Mouse (Mus musculus) liver, postnatal 0 days (tissue): Measurements from ENCODE around the gene Thrsp. TPM values are rescaled to one million over a fixed set of nuclear protein-coding genes. Genes with fewer than 3 reads are reported as not detected.

Source experiments
- ATAC-seq: fragments of 200-750 bp; cut with Nextera tagmentation; 2 replicates; pipeline ENCODE4 v1.8.0; 2017; ENCODE audit warnings: mild to moderate bottlenecking, moderate library complexity
- DNase-seq: peaks from one replicate; pipeline ENCODE4 v3.0.0-alpha.2; 2016
- H3K27ac ChIP-seq: fragments of 300-500 bp; sonication (generic); 2 replicates; pipeline ENCODE4 v1.5.1; 2014; ENCODE audit warnings: antibody characterized with exemption, moderate library complexity, mild to moderate bottlenecking, low read depth
- H3K27me3 ChIP-seq: fragments of 300-500 bp; sonication (generic); 2 replicates; pipeline ENCODE4 v1.6.1; 2014; ENCODE audit warnings: low read length, control low read depth, mixed read lengths; ENCODE audit not compliant: insufficient read depth
- H3K36me3 ChIP-seq: fragments of 300-500 bp; sonication (generic); replicated peaks from 2 replicates; pipeline ENCODE4 v1.6.1; 2014; ENCODE audit warnings: mild to moderate bottlenecking, control low read depth, low read length, moderate library complexity, mixed read lengths; ENCODE audit not compliant: insufficient read depth
- H3K4me1 ChIP-seq: fragments of 300-500 bp; sonication (generic); 2 replicates; pipeline ENCODE4 v1.6.1; 2014; ENCODE audit warnings: antibody characterized with exemption, mild to moderate bottlenecking, control low read depth; ENCODE audit not compliant: insufficient read depth
- H3K4me2 ChIP-seq: fragments of 300-500 bp; sonication (generic); 2 replicates; pipeline ENCODE4 v1.6.1; 2014; ENCODE audit warnings: low read depth, mild to moderate bottlenecking, low read length, moderate library complexity, mixed read lengths
- H3K4me3 ChIP-seq: fragments of 300-500 bp; sonication (generic); 2 replicates; pipeline ENCODE4 v1.5.1; 2014; ENCODE audit warnings: low read depth, low read length
- H3K9ac ChIP-seq: fragments of 300-500 bp; sonication (generic); replicated peaks from 2 replicates; pipeline ENCODE4 v1.6.1; 2014; ENCODE audit warnings: mild to moderate bottlenecking, moderate library complexity
- H3K9me3 ChIP-seq: fragments of 300-500 bp; sonication (generic); 2 replicates; pipeline ENCODE4 v1.6.1; 2016; ENCODE audit warnings: mild to moderate bottlenecking, control low read depth, low read length, mixed read lengths
- CTCF ChIP-seq: sonication (generic); IDR thresholded peaks from 2 replicates; pipeline ENCODE4 v1.5.1; 2016; ENCODE audit warnings: antibody characterized with exemption, low read depth
- EP300 ChIP-seq: IDR thresholded peaks from 2 replicates; pipeline ENCODE4 v1.6.1; 2016; ENCODE audit warnings: antibody characterized with exemption, low read depth, mild to moderate bottlenecking
- whole genome bisulfite sequencing: fragments of 180-500 bp; shearing (Covaris S2); extraction: QIAGEN DNeasy Blood & Tissue Kit; methylation state at CpG from one replicate; pipeline ENCODE4 v1.1.7; 2014; ENCODE audit not compliant: insufficient replicate concordance; 5-methylcytosine and 5-hydroxymethylcytosine counted together
- polyA plus RNA-seq: library from polyadenylated mRNA; unstranded; fragments of >200 nt; fragmentation: Nextera tagmentation; extraction: Ambion mirVana; gene quantifications from 2 replicates; pipeline ENCODE4 v1.2.1, GENCODE M21; 2015

Gene Thrsp
- polyA plus RNA-seq, 1 experiment from 2014 or later: 2.1 TPM

GRCm38 (mm10) chr7:97375101-97375500 is 42.4 kb downstream of the Thrsp start:
- H3K4me3 ChIP-seq: no peak overlapping the region
- 93% methylated on average over 9 of the region's 9 CpGs for WGBS

GRCm38 (mm10) chr7:97365887-97366286 is 51.6 kb downstream of the Thrsp start:
- TF ChIP-seq EP300: no peak
- TF ChIP-seq CTCF: no peak
- Histone ChIP-seq H3K4me2 (no peak overlapping the region), H3K27me3 (no peaks in the 10 kb centered on the region), H3K4me3 (no peak overlapping the region), H3K27ac (no peak overlapping the region), H3K4me1 (peaks cover 2% of the 10 kb centered on the region; the same call in 1 of the 2 replicates), H3K9ac (no peak overlapping the region), H3K36me3 (no peaks in the 10 kb centered on the region), H3K9me3 (no peaks in the 10 kb centered on the region)
- no peak for DNase-seq
- no peak for ATAC-seq
- WGBS: 63% methylated on average over 1 of the region's 1 CpGs

More at GRCm38 (mm10) chr7:97375101-97375500, 42.4 kb downstream of the Thrsp start:
- H3K4me2 ChIP-seq: no peak overlapping the region
- DNase-seq: no peak
- H3K9ac ChIP-seq: no peak overlapping the region
- peaks cover 38% of the 10 kb centered on the region for H3K36me3 ChIP-seq
- no peaks in the 10 kb centered on the region for H3K27me3 ChIP-seq
- ATAC-seq: no peak
- TF ChIP-seq EP300: no peak
- no peak for TF ChIP-seq CTCF
- H3K27ac ChIP-seq: no peak overlapping the region
- H3K4me1 ChIP-seq: peaks cover 12% of the 10 kb centered on the region
- no peaks in the 10 kb centered on the region for H3K9me3 ChIP-seq

Other genes with a start within 250 kb of the Thrsp start
- 0.14 and 0.18 TPM in 2 replicates for gene Usp35, start 85.7 kb downstream of the Thrsp start, polyA plus RNA-seq
- gene Kctd21, start 85.4 kb downstream of the Thrsp start, polyA plus RNA-seq: 1.1 and 1.2 TPM in 2 replicates
- gene Alg8, start 46.1 kb downstream of the Thrsp start, polyA plus RNA-seq: 14.5 and 16.2 TPM in 2 replicates
- 323 and 339 TPM in 2 replicates for gene Ndufc2, start 17.7 kb downstream of the Thrsp start, polyA plus RNA-seq
- gene Kctd14, start 33.6 kb upstream of the Thrsp start, polyA plus RNA-seq: 3.9 and 5.0 TPM in 2 replicates
- 10.3 TPM in 2 replicates for gene Ints4, start 63.2 kb upstream of the Thrsp start, polyA plus RNA-seq
- gene Aamdc, start 161.8 kb upstream of the Thrsp start, polyA plus RNA-seq: 21.9 and 30.9 TPM in 2 replicates
- gene Rsf1, start 162.2 kb upstream of the Thrsp start, polyA plus RNA-seq: 5.5 TPM in 2 replicates